Mouse (Mus musculus): ENCODE data around the gene Irs1. TPM values are rescaled to one million over a fixed set of nuclear protein-coding genes. Genes with fewer than 3 reads are reported as not detected.

Irs1 gene
- polyA plus RNA-seq, 1 experiment, result 3.9 TPM

GRCm38 (mm10) chr1:82245002-82245401 is 46.2 kb downstream of the Irs1 start:
- Histone ChIP-seq H3K27me3 (ENCODE audit: control insufficient read depth, insufficient read depth, insufficient read length) (no peaks in the 10 kb centered on the region), H3K36me3 (ENCODE audit: control insufficient read depth, insufficient read depth) (no peaks in the 10 kb centered on the region), H3ac (ENCODE audit: control insufficient read depth, insufficient read length) (no peak overlapping the region), H3K4me3 (no peak overlapping the region), H3K79me2 (ENCODE audit: control insufficient read depth, insufficient read depth) (peaks cover 64% of the 10 kb centered on the region), H3K4me2 (ENCODE audit: low read depth) (no peak overlapping the region)
- TF ChIP-seq POLR2AphosphoS2 (IDR thresholded peaks at IDR 0.05; ENCODE audit: insufficient read length, low read depth) (no peak), SRF (IDR thresholded peaks at IDR 0.05; ENCODE audit: control insufficient read depth, insufficient read length, low read depth) (no peak), REST (IDR thresholded peaks at IDR 0.05; ENCODE audit: insufficient read depth, insufficient read length) (no peak), USF1 (IDR thresholded peaks at IDR 0.05; ENCODE audit: low read depth) (no peak), E2F4 (IDR thresholded peaks at IDR 0.05; ENCODE audit: insufficient read depth) (no peak), TCF12 (IDR thresholded peaks at IDR 0.05; ENCODE audit: insufficient read depth, poor library complexity, severe bottlenecking) (no peak), TCF3 (IDR thresholded peaks at IDR 0.05; ENCODE audit: insufficient read length, low read depth) (no peak), POLR2A (IDR thresholded peaks at IDR 0.05; ENCODE audit: insufficient read length, low read depth) (no peak), CEBPB (IDR thresholded peaks at IDR 0.05; ENCODE audit: insufficient read depth, poor library complexity, severe bottlenecking) (no peak), MAX (IDR thresholded peaks at IDR 0.05; ENCODE audit: low read depth) (no peak), MYOD1 (IDR thresholded peaks at IDR 0.05; ENCODE audit: control insufficient read depth in 1 of 3, insufficient read length in 2 of 3, low read depth in 2 of 3) (no peak), MYOG (IDR thresholded peaks at IDR 0.05; ENCODE audit: control insufficient read depth in 1 of 3, insufficient read depth in 1 of 3, insufficient read length in 2 of 3, low read depth in 2 of 3) (no peak)

GRCm38 (mm10) chr1:82243260-82243825 is 47.9 kb downstream of the Irs1 start:
- H3K36me3 ChIP-seq (ENCODE audit: control insufficient read depth, insufficient read depth), result no peaks in the 10 kb centered on the region
- peaks cover 67% of the 10 kb centered on the region for H3K79me2 ChIP-seq (ENCODE audit: control insufficient read depth, insufficient read depth)
- no peak overlapping the region for H3K4me3 ChIP-seq
- H3K27me3 ChIP-seq (ENCODE audit: control insufficient read depth, insufficient read depth, insufficient read length), result no peaks in the 10 kb centered on the region
- TF ChIP-seq POLR2AphosphoS2 (IDR thresholded peaks at IDR 0.05; ENCODE audit: insufficient read length, low read depth) (no peak), MYOG (IDR thresholded peaks at IDR 0.05; ENCODE audit: control insufficient read depth in 1 of 3, insufficient read depth in 1 of 3, insufficient read length in 2 of 3, low read depth in 2 of 3) (no peak), CEBPB (IDR thresholded peaks at IDR 0.05; ENCODE audit: insufficient read depth, poor library complexity, severe bottlenecking) (no peak), POLR2A (IDR thresholded peaks at IDR 0.05; ENCODE audit: insufficient read length, low read depth) (no peak), E2F4 (IDR thresholded peaks at IDR 0.05; ENCODE audit: insufficient read depth) (no peak), TCF3 (IDR thresholded peaks at IDR 0.05; ENCODE audit: insufficient read length, low read depth) (no peak), SRF (IDR thresholded peaks at IDR 0.05; ENCODE audit: control insufficient read depth, insufficient read length, low read depth) (no peak), REST (IDR thresholded peaks at IDR 0.05; ENCODE audit: insufficient read depth, insufficient read length) (no peak), TCF12 (IDR thresholded peaks at IDR 0.05; ENCODE audit: insufficient read depth, poor library complexity, severe bottlenecking) (no peak), MYOD1 (IDR thresholded peaks at IDR 0.05; ENCODE audit: control insufficient read depth in 1 of 3, insufficient read length in 2 of 3, low read depth in 2 of 3) (no peak), MAX (IDR thresholded peaks at IDR 0.05; ENCODE audit: low read depth) (no peak), USF1 (IDR thresholded peaks at IDR 0.05; ENCODE audit: low read depth) (no peak)
- H3ac ChIP-seq (ENCODE audit: control insufficient read depth, insufficient read length), result no peak overlapping the region
- H3K4me2 ChIP-seq (ENCODE audit: low read depth), result no peak overlapping the region

GRCm38 (mm10) chr1:82239409-82240201 is 51.6 kb downstream of the Irs1 start:
- Histone ChIP-seq H3K4me3 (no peak overlapping the region), H3ac (ENCODE audit: control insufficient read depth, insufficient read length) (no peak overlapping the region), H3K36me3 (ENCODE audit: control insufficient read depth, insufficient read depth) (peaks cover 10% of the 10 kb centered on the region), H3K79me2 (ENCODE audit: control insufficient read depth, insufficient read depth) (peaks cover 44% of the 10 kb centered on the region), H3K4me2 (ENCODE audit: low read depth) (no peak overlapping the region), H3K27me3 (ENCODE audit: control insufficient read depth, insufficient read depth, insufficient read length) (no peaks in the 10 kb centered on the region)
- TF ChIP-seq USF1 (IDR thresholded peaks at IDR 0.05; ENCODE audit: low read depth) (no peak), E2F4 (IDR thresholded peaks at IDR 0.05; ENCODE audit: insufficient read depth) (no peak), POLR2A (IDR thresholded peaks at IDR 0.05; ENCODE audit: insufficient read length, low read depth) (no peak), TCF12 (IDR thresholded peaks at IDR 0.05; ENCODE audit: insufficient read depth, poor library complexity, severe bottlenecking) (no peak), MYOG (IDR thresholded peaks at IDR 0.05; ENCODE audit: control insufficient read depth in 1 of 3, insufficient read depth in 1 of 3, insufficient read length in 2 of 3, low read depth in 2 of 3) (no peak), MAX (IDR thresholded peaks at IDR 0.05; ENCODE audit: low read depth) (no peak), CEBPB (IDR thresholded peaks at IDR 0.05; ENCODE audit: insufficient read depth, poor library complexity, severe bottlenecking) (no peak), MYOD1 (IDR thresholded peaks at IDR 0.05; ENCODE audit: control insufficient read depth in 1 of 3, insufficient read length in 2 of 3, low read depth in 2 of 3) (no peak), POLR2AphosphoS2 (IDR thresholded peaks at IDR 0.05; ENCODE audit: insufficient read length, low read depth) (no peak), TCF3 (IDR thresholded peaks at IDR 0.05; ENCODE audit: insufficient read length, low read depth) (no peak), REST (IDR thresholded peaks at IDR 0.05; ENCODE audit: insufficient read depth, insufficient read length) (no peak), SRF (IDR thresholded peaks at IDR 0.05; ENCODE audit: control insufficient read depth, insufficient read length, low read depth) (no peak)

GRCm38 (mm10) chr1:82238245-82238644 is 53.0 kb downstream of the Irs1 start:
- no peak overlapping the region for H3ac ChIP-seq (ENCODE audit: control insufficient read depth, insufficient read length)
- peaks cover 33% of the 10 kb centered on the region for H3K79me2 ChIP-seq (ENCODE audit: control insufficient read depth, insufficient read depth)
- peaks cover 10% of the 10 kb centered on the region for H3K36me3 ChIP-seq (ENCODE audit: control insufficient read depth, insufficient read depth)
- H3K4me2 ChIP-seq (ENCODE audit: low read depth), result no peak overlapping the region
- TF ChIP-seq TCF12 (IDR thresholded peaks at IDR 0.05; ENCODE audit: insufficient read depth, poor library complexity, severe bottlenecking) (no peak), E2F4 (IDR thresholded peaks at IDR 0.05; ENCODE audit: insufficient read depth) (no peak), SRF (IDR thresholded peaks at IDR 0.05; ENCODE audit: control insufficient read depth, insufficient read length, low read depth) (no peak), USF1 (IDR thresholded peaks at IDR 0.05; ENCODE audit: low read depth) (no peak), REST (IDR thresholded peaks at IDR 0.05; ENCODE audit: insufficient read depth, insufficient read length) (no peak), POLR2AphosphoS2 (IDR thresholded peaks at IDR 0.05; ENCODE audit: insufficient read length, low read depth) (no peak), POLR2A (IDR thresholded peaks at IDR 0.05; ENCODE audit: insufficient read length, low read depth) (no peak), MYOG (IDR thresholded peaks at IDR 0.05; ENCODE audit: control insufficient read depth in 1 of 3, insufficient read depth in 1 of 3, insufficient read length in 2 of 3, low read depth in 2 of 3) (no peak), TCF3 (IDR thresholded peaks at IDR 0.05; ENCODE audit: insufficient read length, low read depth) (no peak)
- no peaks in the 10 kb centered on the region for H3K27me3 ChIP-seq (ENCODE audit: control insufficient read depth, insufficient read depth, insufficient read length)
- H3K4me3 ChIP-seq, result no peak overlapping the region

Data from myocyte (in vitro differentiated cells).